Mouse (Mus musculus) adrenal gland, postnatal 4 days (tissue): Measurements from ENCODE around the gene Cypt3. TPM values are rescaled to one million over a fixed set of nuclear protein-coding genes. Genes with fewer than 3 reads are reported as not detected.

ENCODE experiments used
- DNase-seq, 2 experiments: peaks; one replicate each; pipeline ENCODE4 v3.0.0; 2021 to 2022; ENCODE audit warnings: low spot score in 2 of 2, mixed read lengths in 2 of 2
- long read RNA-seq, 2 experiments: library from polyadenylated mRNA; stranded (forward); transcript quantifications; one replicate each; pipeline ENCODE4 v2.0.0; 2021
- total RNA-seq, 2 experiments: library from RNA; stranded (reverse); gene quantifications; 2 replicates each; pipeline ENCODE4 v1.2.3; 2021

Cypt3 gene
- total RNA-seq, result not detected
- long read RNA-seq, experiment 1, result 0 reads
- long read RNA-seq, experiment 2, result 0 reads

GRCm38 (mm10) chrX:153558293-153558692, at the start of gene Cypt3:
TSS of gene Cypt3 (plus strand) at chrX:153558593.
- no peak for DNase-seq

- no peak for DNase-seq
Measured at GRCm38 (mm10) chrX:153515491-153515890, 42.9 kb upstream of the Cypt3 start.

GRCm38 (mm10) chrX:153528399-153528798, 30.0 kb upstream of the Cypt3 start:
- no peak for DNase-seq

- DNase-seq, result no peak
Measured at GRCm38 (mm10) chrX:153556634-153557033, 1.8 kb upstream of the Cypt3 start.

GRCm38 (mm10) chrX:153564650-153565049, 6.3 kb downstream of the Cypt3 start:
- no peak for DNase-seq

- DNase-seq, result no peak
Measured at GRCm38 (mm10) chrX:153599583-153599982, 41.2 kb downstream of the Cypt3 start.

Other genes starting within 250 kb of the Cypt3 start
- 10 to 100 TPM; 64.4 to 70.0 TPM for gene Ubqln2, start 60.4 kb upstream of the Cypt3 start, total RNA-seq
- 10 to 100 TPM; 16.7 to 17.2 TPM for gene Kctd12b, start 137.8 kb downstream of the Cypt3 start, total RNA-seq
- gene Nbdy, start 165.0 kb downstream of the Cypt3 start, total RNA-seq, result 10 to 100 TPM; 72.9 to 76.0 TPM